In the genomic region with DNA sequence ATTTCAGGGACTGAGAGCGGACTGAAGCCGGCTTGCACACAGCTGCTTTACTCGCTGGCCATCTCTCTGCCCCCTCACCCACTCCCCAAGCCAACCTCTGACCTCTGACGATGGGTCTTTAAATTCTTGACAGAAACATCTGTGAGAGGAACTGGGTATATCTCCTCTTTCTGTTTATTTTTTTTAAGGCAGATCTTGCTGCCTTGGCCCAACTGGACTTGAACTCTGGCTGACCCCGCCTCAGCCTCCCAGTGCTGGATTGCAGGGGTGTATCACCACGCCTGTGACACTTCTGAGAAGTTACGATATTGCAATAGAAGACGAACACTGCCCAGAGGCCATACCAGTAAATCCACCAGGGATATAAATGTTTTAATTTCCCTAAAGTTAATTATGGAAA, we compare ENCODE assay signal across 10 mouse cellular contexts. TPM values are rescaled to one million over a fixed set of nuclear protein-coding genes. Genes with fewer than 3 reads are reported as not detected.
DNase-seq lines count a peak whose midpoint lies in the region; ATAC-seq and TF ChIP-seq lines count a peak whose summit lies in the region.
"Had no signal": no experiment of that assay in that cellular context is flagged by ENCODE, and none has a peak within 500 bp of the region (broad histone marks: within the 10 kb centered on the region; RNA-seq: fewer than 3 reads in every experiment).

No protein-coding gene starts in this region.

- ATAC-seq in liver, embryonic 16.5 days (ENCODE audit: low read depth), result no peak
- no peak for ATAC-seq in inflammation-experienced regulatory T-cells, adult 6 months

- H3K9me3 ChIP-seq in liver, embryonic 16.5 days (replicated peaks; ENCODE audit: control insufficient read depth, low read length), result no peaks in the 10 kb centered on the region

- DNase-seq in adrenal gland, postnatal 10 days, result peak; percentile 38
- DNase-seq in adrenal gland, adult 8-10 months, result no peak
- peak; percentile 50 for DNase-seq in urinary bladder, postnatal 14 days (ENCODE audit: low spot score)
- DNase-seq in urinary bladder, postnatal 10 days (ENCODE audit: low spot score), result no peak
- no peak for DNase-seq in layer of hippocampus, adult 2 months (ENCODE audit: low spot score in 2 of 2)
- no peak for DNase-seq in frontal cortex, adult 2 months (ENCODE audit: extremely low spot score in 1 of 2, low spot score in 1 of 2)

- no peak overlapping the region for H3K9ac ChIP-seq in liver, embryonic 16.5 days (ENCODE audit: low read depth, low read length)

- peak overlapping the region; percentile 57; the same call in 1 of the 2 replicates for H3K4me2 ChIP-seq in liver, embryonic 16.5 days (ENCODE audit: low read depth, low read length)

- H3K4me1 ChIP-seq in liver, embryonic 16.5 days (ENCODE audit: control insufficient read depth, low read depth, low read length), result no peaks in the 10 kb centered on the region; the same call in 1 of the 2 replicates

- H3K4me3 ChIP-seq in liver, embryonic 16.5 days (ENCODE audit: low read depth, low read length), result no peak overlapping the region
- H3K4me3 ChIP-seq in layer of hippocampus, adult 2 months, result no peak overlapping the region

- WGBS in liver, embryonic 16.5 days (ENCODE audit: insufficient replicate concordance), result 66% methylated on average over 8 of the region's 8 CpGs

- TF ChIP-seq CTCF in layer of hippocampus, adult 2 months (conservative IDR thresholded peaks at IDR 0.05), result no peak

- no peak overlapping the region for H3K27ac ChIP-seq in liver, embryonic 16.5 days (ENCODE audit: low read length)
- H3K27ac ChIP-seq in layer of hippocampus, adult 2 months, result no peak overlapping the region
- H3K27ac ChIP-seq: macrophage had no signal

- no peaks in the 10 kb centered on the region for H3K36me3 ChIP-seq in liver, embryonic 16.5 days (ENCODE audit: control insufficient read depth, insufficient read depth)

- H3K27me3 ChIP-seq in liver, embryonic 16.5 days (ENCODE audit: control insufficient read depth, insufficient read depth, low read depth, low read length), result no peaks in the 10 kb centered on the region
- H3K27me3 ChIP-seq: Patski had no signal

RNA-seq across cellular contexts. Expression of gene Dzip1, which starts 15.4 kb away (rescaled TPM):
- 10 to 100 TPM; 12.3 to 15.7 TPM for total RNA-seq in adrenal gland, postnatal 10 days (2021)
- total RNA-seq in adrenal gland, adult 8-10 months (2022), result 10 to 100 TPM; 12.4 to 30.5 (median 21.7) TPM
- polyA plus RNA-seq in liver, embryonic 16.5 days (2015; fragmentation: Nextera tagmentation; extraction: Ambion mirVana), result 1.4 and 1.7 TPM in 2 replicates
- total RNA-seq in layer of hippocampus, adult 2 months (2021), result 100 to 1,000 TPM; 119 to 128 TPM
- 112 and 121 TPM in 2 replicates for polyA plus RNA-seq in frontal cortex, adult 2 months (2012; rRNA removed)
- polyA plus RNA-seq in inflammation-experienced regulatory T-cells, adult 6 months (2017; shearing (Covaris generic)), result 10 to 100 TPM in 2 of 3 experiments, 1 to 10 TPM in 1; 5.0 to 17.5 (median 11.8) TPM

RNA-seq across cellular contexts. Expression of gene Dnajc3, which starts 27.9 kb away (rescaled TPM):
- total RNA-seq in adrenal gland, postnatal 10 days (2021), result 10 to 100 TPM; 42.4 to 50.9 TPM
- total RNA-seq in adrenal gland, adult 8-10 months (2022), result 10 to 100 TPM; 63.6 to 72.6 (median 67.7) TPM
- 30.3 and 31.6 TPM in 2 replicates for polyA plus RNA-seq in liver, embryonic 16.5 days (2015; fragmentation: Nextera tagmentation; extraction: Ambion mirVana)
- total RNA-seq in layer of hippocampus, adult 2 months (2021), result 10 to 100 TPM; 34.7 to 37.3 TPM
- polyA plus RNA-seq in frontal cortex, adult 2 months (2012; rRNA removed), result 20.1 and 22.2 TPM in 2 replicates
- 10 to 100 TPM; 39.4 to 48.4 (median 39.7) TPM for polyA plus RNA-seq in inflammation-experienced regulatory T-cells, adult 6 months (2017; shearing (Covaris generic))

Comparison
In these comparisons a context has a peak if more than half of its experiments do, and no peak if none do; other contexts are left out.
1. DNase-seq: peak in adrenal gland, postnatal 10 days (single experiment) and urinary bladder, postnatal 14 days (single experiment); none in adrenal gland, adult 8-10 months (single experiment), urinary bladder, postnatal 10 days (single experiment), layer of hippocampus, adult 2 months (0 of 2) and frontal cortex, adult 2 months (0 of 2).